Mouse (Mus musculus) kidney, postnatal 10 days (tissue): ENCODE results near the gene Filip1l.
A peak's percentile ranks its signal among the peaks of the same experiment; 100 is the strongest.

Experiments used
- DNase-seq: peaks from one replicate; pipeline ENCODE4 v3.0.0; 2021; ENCODE audit warnings: mixed read lengths

Filip1l gene

GRCm38 (mm10) chr16:57352751-57353150 is at the start of gene Filip1l:
Gene Filip1l, plus strand, starts transcription at chr16:57353093.
- no peak for DNase-seq

DNA sequence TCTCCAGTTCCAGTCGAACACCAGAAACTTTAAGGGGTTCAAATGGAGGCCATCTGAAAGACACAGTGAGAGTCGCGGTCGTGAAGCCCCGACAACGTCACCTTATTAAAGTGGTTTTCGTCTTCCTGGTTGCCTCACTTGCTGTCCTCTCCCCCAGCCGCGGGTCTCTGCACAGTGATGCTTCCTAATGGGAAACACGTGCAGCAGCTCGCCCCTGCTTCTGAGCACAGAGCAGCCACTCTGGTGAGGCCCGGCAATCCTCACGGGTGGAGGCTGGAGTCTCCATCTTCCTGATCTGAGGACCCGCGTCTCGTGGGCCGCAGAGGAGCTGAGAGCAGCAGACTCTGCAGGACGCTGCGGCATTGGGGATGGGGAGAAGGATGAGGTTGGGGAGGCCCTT is 49.2 kb upstream of the Filip1l start:
- no peak for DNase-seq

GRCm38 (mm10) chr16:57305463-57305862 is 47.4 kb upstream of the Filip1l start:
- no peak for DNase-seq

- DNase-seq, result no peak
Observed at GRCm38 (mm10) chr16:57312130-57312529, 40.8 kb upstream of the Filip1l start.

DNA sequence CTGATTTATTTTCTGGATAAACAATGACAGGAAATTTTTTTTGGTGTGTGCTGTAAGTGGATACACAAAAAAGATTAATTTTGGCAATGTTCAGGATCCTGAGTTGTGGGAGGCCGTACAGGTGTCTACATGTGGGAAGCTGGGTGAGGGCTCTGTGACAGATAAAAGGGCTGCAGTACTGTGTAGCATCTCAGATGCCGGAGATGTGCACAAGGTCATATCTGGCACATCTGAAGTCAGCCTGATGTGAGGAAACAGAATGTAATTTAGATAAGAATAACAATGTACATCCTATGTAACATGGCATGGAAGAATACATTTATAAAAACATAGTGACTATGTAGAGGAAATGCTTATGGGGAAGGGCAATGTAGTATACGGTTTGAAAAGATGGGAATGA is 39.4 kb upstream of the Filip1l start:
- no peak for DNase-seq

GRCm38 (mm10) chr16:57314236-57314635 is 38.7 kb upstream of the Filip1l start:
- DNase-seq, result no peak

GRCm38 (mm10) chr16:57315026-57315425 is 37.9 kb upstream of the Filip1l start:
- no peak for DNase-seq

DNA sequence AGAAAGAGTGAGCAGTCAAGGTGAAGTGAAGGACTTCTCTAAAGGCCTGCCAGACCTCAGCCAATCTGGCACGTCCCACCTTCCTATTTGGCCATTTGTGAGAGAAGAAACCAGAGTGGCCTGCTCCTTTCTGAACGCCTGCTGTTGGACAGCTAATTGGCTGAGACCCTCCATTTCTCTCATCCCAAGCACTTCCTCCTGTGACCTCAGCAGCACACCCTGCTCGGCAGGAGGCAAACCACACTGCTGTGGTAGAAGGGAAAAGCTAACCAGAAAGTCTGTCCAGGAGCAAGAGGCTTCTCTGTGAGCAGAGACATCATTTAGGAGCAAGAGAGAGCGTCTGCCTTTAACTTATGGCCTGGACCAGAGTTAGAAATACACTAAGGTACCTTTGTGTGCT is 35.8 kb upstream of the Filip1l start:
- DNase-seq, result no peak

DNA sequence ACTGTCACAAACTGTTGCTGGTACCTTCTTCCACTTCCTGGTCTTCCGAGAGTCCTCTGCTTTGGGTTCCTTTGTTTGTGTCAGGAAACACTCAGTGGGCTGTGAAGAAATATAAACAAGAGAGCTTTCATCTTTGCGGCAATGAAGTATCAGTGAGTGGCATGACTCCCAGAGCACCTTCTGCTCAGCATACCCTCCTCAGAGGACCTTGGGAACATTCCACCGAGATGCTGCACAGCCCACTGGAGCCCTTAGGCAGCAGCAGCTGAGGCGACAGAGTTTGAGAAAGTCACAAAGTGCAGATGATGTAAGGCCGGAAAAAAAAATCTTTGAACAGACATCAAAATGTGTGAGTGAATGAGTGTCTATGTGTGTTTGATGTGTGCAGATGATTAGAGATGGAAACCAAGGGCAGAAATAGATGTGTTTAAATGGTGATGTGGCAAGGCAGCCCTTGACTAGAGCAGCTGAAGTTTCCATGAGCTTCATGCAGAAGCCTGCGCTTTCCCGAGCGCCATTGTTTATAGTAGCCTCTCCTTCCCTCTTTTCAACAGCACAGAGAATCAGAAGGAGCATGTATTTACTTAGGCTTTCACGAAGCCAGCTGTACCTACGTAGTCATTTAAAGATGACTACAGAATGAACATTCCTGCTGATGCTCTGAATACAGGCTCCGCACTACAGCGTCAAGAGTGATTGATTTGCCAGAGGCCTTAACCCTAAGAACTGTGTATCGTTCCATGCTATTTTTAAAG is 34.8 kb upstream of the Filip1l start:
- DNase-seq, result peak; percentile 45

DNA sequence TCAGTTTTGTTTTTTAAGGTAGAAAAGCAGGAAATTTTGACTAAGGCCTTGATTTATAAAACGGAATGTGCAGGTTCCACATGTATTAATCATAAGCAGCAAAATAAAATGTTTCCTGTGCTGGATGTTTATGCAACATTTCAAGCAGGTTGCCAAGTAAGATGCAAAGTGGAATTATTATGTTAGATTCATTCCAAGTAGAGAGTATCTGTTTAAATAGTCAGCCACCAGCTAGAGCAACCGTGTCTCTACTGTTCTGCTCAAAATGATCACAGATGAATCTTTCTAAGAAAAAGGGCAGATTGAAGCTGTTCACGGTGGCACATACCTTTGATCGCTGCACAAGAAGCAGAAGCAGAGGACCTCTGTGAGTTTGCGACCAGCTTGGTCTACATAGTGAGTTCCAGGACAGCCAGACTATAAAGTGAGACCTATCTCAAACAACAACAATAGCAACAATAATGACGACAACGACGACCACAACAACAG is 34.2 kb upstream of the Filip1l start:
- no peak for DNase-seq

- DNase-seq, result no peak
Observed at GRCm38 (mm10) chr16:57319284-57320124, 33.4 kb upstream of the Filip1l start.

GRCm38 (mm10) chr16:57326996-57327395 is 25.9 kb upstream of the Filip1l start:
- DNase-seq, result peak; percentile 42

- no peak for DNase-seq
Observed at GRCm38 (mm10) chr16:57329028-57329427, 23.9 kb upstream of the Filip1l start.

- no peak for DNase-seq
Observed at GRCm38 (mm10) chr16:57330111-57330510, 22.8 kb upstream of the Filip1l start.

DNA sequence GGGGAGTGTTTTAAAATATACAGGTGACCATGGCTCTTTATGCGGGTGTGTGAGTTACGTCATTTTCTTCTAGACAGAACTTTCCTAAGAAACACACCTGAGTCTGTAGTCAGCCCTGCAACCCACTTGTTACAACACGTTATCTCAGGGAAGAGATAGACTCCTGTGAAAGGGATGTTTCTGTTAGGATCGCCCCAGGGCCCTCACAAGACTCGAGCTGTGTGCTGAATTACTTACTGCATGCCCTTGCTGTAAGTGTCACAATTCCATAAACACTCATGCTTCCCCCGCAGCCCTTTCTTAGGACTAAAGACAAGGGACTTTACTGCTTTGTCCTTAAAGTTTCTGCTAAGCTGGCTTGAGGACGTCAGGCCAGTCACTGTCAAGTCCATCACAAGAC is 20.6 kb upstream of the Filip1l start:
- no peak for DNase-seq

DNA sequence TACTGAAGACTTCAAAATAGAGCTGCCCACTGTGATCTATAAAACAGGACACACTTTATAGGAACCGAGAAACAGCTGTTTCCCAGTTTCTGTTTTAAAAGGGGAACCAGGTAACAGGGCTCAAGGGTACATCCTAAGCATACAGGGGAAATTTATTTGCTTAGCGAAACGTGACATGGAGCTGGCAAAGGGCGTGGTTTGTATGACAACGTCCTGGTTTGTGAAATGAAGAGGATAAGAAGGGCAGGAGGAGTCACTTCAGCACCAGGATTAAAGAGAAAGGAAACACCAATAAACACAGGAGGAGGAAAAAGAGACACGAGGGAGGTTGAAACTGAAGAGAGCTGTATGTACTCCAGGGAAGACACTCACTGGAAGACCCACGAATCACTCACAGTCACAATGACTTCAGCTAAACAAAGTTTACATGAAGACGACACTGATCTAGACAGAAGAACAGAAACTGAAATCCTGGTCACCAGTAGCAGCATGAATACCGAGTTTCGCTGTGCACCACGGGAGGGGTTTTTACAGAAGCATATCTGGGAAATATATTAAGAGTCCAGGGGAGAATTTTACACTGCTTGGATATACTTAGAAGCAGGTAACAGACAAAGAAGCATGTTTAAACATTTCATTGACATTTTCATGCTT is 16.0 kb upstream of the Filip1l start:
- no peak for DNase-seq

- no peak for DNase-seq
Observed at GRCm38 (mm10) chr16:57339765-57340612, 12.9 kb upstream of the Filip1l start.

DNA sequence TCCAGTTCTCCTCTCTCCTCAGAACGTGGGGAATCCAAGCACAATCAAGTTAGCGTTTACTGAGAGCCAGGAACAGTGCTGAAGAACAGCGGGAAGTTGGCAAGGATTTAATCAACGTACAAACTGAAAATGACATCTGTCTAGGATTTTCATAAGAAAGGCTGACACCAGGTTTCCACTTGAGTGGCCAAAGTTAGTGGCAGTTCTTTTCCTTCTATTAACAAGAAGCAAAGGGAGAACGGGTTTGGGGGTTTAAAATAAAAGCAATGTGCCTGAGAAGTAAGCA is 12.3 kb upstream of the Filip1l start:
- DNase-seq, result no peak

DNA sequence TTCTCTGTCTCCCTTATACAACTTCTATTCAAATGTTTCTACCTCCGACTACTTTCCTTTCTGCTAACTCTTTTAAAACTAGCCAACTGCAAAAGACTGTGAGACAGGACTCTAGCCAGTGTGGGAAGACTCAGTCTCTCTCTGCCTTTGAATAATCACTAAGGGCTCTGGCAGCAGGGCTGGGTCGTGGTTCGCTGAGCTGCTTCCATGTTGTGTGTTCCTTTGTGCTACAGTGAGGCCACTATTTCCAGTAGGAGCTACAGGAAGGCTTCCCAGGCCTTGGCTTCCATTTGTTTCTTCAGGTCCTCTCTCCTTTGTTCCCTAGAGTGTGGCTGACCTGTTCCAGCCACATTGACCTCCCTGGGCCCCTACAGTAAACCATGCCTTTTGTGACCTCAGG is 6.6 kb upstream of the Filip1l start:
- no peak for DNase-seq

- no peak for DNase-seq
Observed at GRCm38 (mm10) chr16:57349039-57349438, 3.9 kb upstream of the Filip1l start.

DNA sequence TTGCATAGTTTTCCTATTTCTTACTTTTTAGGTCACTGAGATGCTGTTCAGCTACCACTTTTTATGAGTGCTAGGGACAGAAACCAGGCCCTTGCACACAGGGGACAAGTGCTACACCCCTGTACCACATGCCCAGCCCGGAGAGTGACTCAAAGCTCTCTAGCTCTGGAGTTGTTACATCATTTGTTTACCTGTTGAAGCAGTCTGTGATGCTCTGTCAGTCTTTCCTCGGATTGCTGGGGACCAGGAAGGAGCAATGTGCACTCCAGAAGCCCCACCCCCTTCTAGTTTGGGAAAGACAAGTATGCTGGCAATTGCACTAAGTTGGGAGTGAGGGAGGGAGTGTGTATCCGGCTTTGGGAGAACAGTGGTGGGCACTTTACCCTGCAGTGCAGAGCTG is 3.2 kb upstream of the Filip1l start:
- no peak for DNase-seq

- DNase-seq, result no peak
Observed at GRCm38 (mm10) chr16:57353166-57353721, 351 bp downstream of the Filip1l start.
